Mouse (Mus musculus) mouse embryonic stem cell (cell line): ENCODE data around the gene Serpinb1a.

Experiments used
- in situ Hi-C, 2 experiments: fragments of 300-500 bp; cut with MboI; formaldehyde crosslinking; loops; 1 replicate in 1 of 2; 3 replicates in 1 of 2; pipeline ENCODE4 v1.14.3; 2019 to 2020; ENCODE audit warnings: low sequenced_read_pairs in 2 of 2, low pct_unique_long_range_greater_than_20kb in 1 of 2, mixed read lengths in 1 of 2; ENCODE audit not compliant: unreplicated experiment in 1 of 2

Serpinb1a gene

GRCm38 (mm10) chr13:32849092-32849491 is 1.9 kb downstream of the Serpinb1a start:
- in situ Hi-C loops, result no loop called here

GRCm38 (mm10) chr13:32846221-32846620 is 4.8 kb downstream of the Serpinb1a start:
- in situ Hi-C loops, result no loop called here

GRCm38 (mm10) chr13:32841349-32841748 is 9.6 kb downstream of the Serpinb1a start:
- in situ Hi-C loops, result no loop called here

- in situ Hi-C loops, result no loop called here
These were observed 11.7 kb downstream of the Serpinb1a start for GRCm38 (mm10) chr13:32839314-32839713.

GRCm38 (mm10) chr13:32834513-32834912 is 16.5 kb downstream of the Serpinb1a start:
- in situ Hi-C loops, result no loop called here

GRCm38 (mm10) chr13:32833237-32833636 is 17.7 kb downstream of the Serpinb1a start:
- in situ Hi-C loops, result no loop called here

- in situ Hi-C loops, result no loop called here
These were observed 18.2 kb downstream of the Serpinb1a start for GRCm38 (mm10) chr13:32832776-32833175.

GRCm38 (mm10) chr13:32831505-32832273 is 19.3 kb downstream of the Serpinb1a start:
- in situ Hi-C loops, result no loop called here

- in situ Hi-C loops, result no loop called here
These were observed 22.1 kb downstream of the Serpinb1a start for GRCm38 (mm10) chr13:32828886-32829285.

- in situ Hi-C loops, result no loop called here
These were observed 23.0 kb downstream of the Serpinb1a start for GRCm38 (mm10) chr13:32827951-32828350.

- in situ Hi-C loops, result no loop called here
These were observed 23.7 kb downstream of the Serpinb1a start for GRCm38 (mm10) chr13:32827111-32827822.

GRCm38 (mm10) chr13:32825546-32825945 is 25.4 kb downstream of the Serpinb1a start:
- in situ Hi-C loops, result no loop called here

GRCm38 (mm10) chr13:32824377-32825330 is 26.3 kb downstream of the Serpinb1a start:
- in situ Hi-C loops, result no loop called here

GRCm38 (mm10) chr13:32823126-32823525 is 27.9 kb downstream of the Serpinb1a start:
- in situ Hi-C loops, result no loop called here

GRCm38 (mm10) chr13:32821671-32822070 is 29.3 kb downstream of the Serpinb1a start:
- in situ Hi-C loops, result no loop called here

- in situ Hi-C loops, result no loop called here
These were observed 31.1 kb downstream of the Serpinb1a start for GRCm38 (mm10) chr13:32819926-32820325.

GRCm38 (mm10) chr13:32819241-32819640 is 31.7 kb downstream of the Serpinb1a start:
- in situ Hi-C loops, result no loop called here

- in situ Hi-C loops, result no loop called here
These were observed 43.4 kb downstream of the Serpinb1a start for GRCm38 (mm10) chr13:32807624-32808023.

- in situ Hi-C loops, result no loop called here
These were observed 44.2 kb downstream of the Serpinb1a start for GRCm38 (mm10) chr13:32806820-32807219.
